Mouse (Mus musculus) natural killer cell, adult 2 months (primary cell): ENCODE results near the gene Spem1.
A peak's percentile ranks its signal among the peaks of the same experiment; 100 is the strongest.

Source experiments
- DNase-seq, 2 experiments: peaks; one replicate each; pipeline ENCODE4 v3.0.0; 2022; ENCODE audit warnings: low spot score in 2 of 2

The Spem1 gene

GRCm38 (mm10) chr11:69836703-69837576, 15.0 kb upstream of the Spem1 start:
- DNase-seq, result no peak

- DNase-seq, result no peak
These were observed 14.0 kb upstream of the Spem1 start for GRCm38 (mm10) chr11:69835966-69836335.

- no peak for DNase-seq
These were observed 13.5 kb upstream of the Spem1 start for GRCm38 (mm10) chr11:69835326-69835965.

- peak; percentile 31 to 39 for DNase-seq
These were observed 12.1 kb upstream of the Spem1 start for GRCm38 (mm10) chr11:69834001-69834549.

GRCm38 (mm10) chr11:69833554-69833953, 11.6 kb upstream of the Spem1 start:
- DNase-seq, result no peak

GRCm38 (mm10) chr11:69828832-69829231, 6.9 kb upstream of the Spem1 start:
- DNase-seq, result no peak

GRCm38 (mm10) chr11:69823456-69823855, 1.5 kb upstream of the Spem1 start:
- DNase-seq, result no peak

- DNase-seq, result no peak
These were observed 3.1 kb downstream of the Spem1 start for GRCm38 (mm10) chr11:69818871-69819270.

- DNase-seq, result no peak
These were observed 3.6 kb downstream of the Spem1 start, which contains the start of gene Spem2 for GRCm38 (mm10) chr11:69818365-69818764. TSS of gene Spem2 (minus strand) at chr11:69818465.

GRCm38 (mm10) chr11:69816520-69816919, 5.5 kb downstream of the Spem1 start:
- no peak for DNase-seq

GRCm38 (mm10) chr11:69815155-69815554, 6.8 kb downstream of the Spem1 start, which contains the start of gene Gm39566:
TSS of gene Gm39566 (minus strand) at chr11:69815298.
- DNase-seq, result no peak

- DNase-seq, result no peak
These were observed 11.7 kb downstream of the Spem1 start for GRCm38 (mm10) chr11:69810280-69810679.

GRCm38 (mm10) chr11:69807641-69808040, 14.3 kb downstream of the Spem1 start:
- DNase-seq, result no peak

- no peak for DNase-seq
These were observed 15.6 kb downstream of the Spem1 start for GRCm38 (mm10) chr11:69806378-69806777.

GRCm38 (mm10) chr11:69804972-69805909, 16.7 kb downstream of the Spem1 start, which contains the start of gene Tmem102:
TSS of gene Tmem102 (minus strand) at chr11:69805624.
- no peak for DNase-seq

- DNase-seq, result no peak
These were observed 17.4 kb downstream of the Spem1 start for GRCm38 (mm10) chr11:69804652-69804940.

- DNase-seq, result peak; percentile 45 to 61
These were observed 18.0 kb downstream of the Spem1 start for GRCm38 (mm10) chr11:69803786-69804651.

GRCm38 (mm10) chr11:69803328-69803727, 18.7 kb downstream of the Spem1 start:
- no peak for DNase-seq

- DNase-seq, result peak in 1 of 2 experiments; percentile 34
These were observed 19.3 kb downstream of the Spem1 start for GRCm38 (mm10) chr11:69802648-69803105.

GRCm38 (mm10) chr11:69801379-69801977, 20.5 kb downstream of the Spem1 start, which contains the start of gene Fgf11:
TSS of gene Fgf11 (minus strand) at chr11:69801857.
- DNase-seq, result no peak
